Mouse (Mus musculus): ENCODE measurements around the gene Isyna1. TPM values are rescaled to one million over a fixed set of nuclear protein-coding genes. Genes with fewer than 3 reads are reported as not detected.

Gene Isyna1
- polyA plus RNA-seq, 1 experiment: 92.4 TPM

GRCm38 (mm10) chr8:70598283-70598682 is 4.1 kb downstream of the Isyna1 start:
- H3K27me3 ChIP-seq (ENCODE audit: control insufficient read depth, insufficient read depth, low read length): no peaks in the 10 kb centered on the region
- H3K4me1 ChIP-seq (ENCODE audit: control insufficient read depth, insufficient read depth, insufficient read length, low read length): peaks cover 13% of the 10 kb centered on the region
- TF ChIP-seq CTCF (IDR thresholded peaks at IDR 0.05; ENCODE audit: extremely low read depth, insufficient read length, insufficient replicate concordance, low read depth, low read length) (peak; percentile 50; the same call in 1 of the 2 replicates), POLR2A (IDR thresholded peaks at IDR 0.05; ENCODE audit: low read depth, low read length) (no peak)
- peaks cover 16% of the 10 kb centered on the region; the same call in 1 of the 2 replicates for H3K36me3 ChIP-seq (ENCODE audit: control insufficient read depth, insufficient read depth, low read length)
- 45% methylated on average over 29 of the region's 29 CpGs for WGBS
- H3K4me3 ChIP-seq (ENCODE audit: low read depth, low read length): no peak overlapping the region; the same call in 1 of the 2 replicates
- no peak overlapping the region for H3K27ac ChIP-seq (ENCODE audit: insufficient read depth, low read depth, low read length)

GRCm38 (mm10) chr8:70598722-70599121 is 4.5 kb downstream of the Isyna1 start:
- H3K27ac ChIP-seq (ENCODE audit: insufficient read depth, low read depth, low read length): no peak overlapping the region
- TF ChIP-seq CTCF (IDR thresholded peaks at IDR 0.05; ENCODE audit: extremely low read depth, insufficient read length, insufficient replicate concordance, low read depth, low read length): no peak

GRCm38 (mm10) chr8:70599507-70600290 is 5.5 kb downstream of the Isyna1 start:
- no peaks in the 10 kb centered on the region for H3K27me3 ChIP-seq (ENCODE audit: control insufficient read depth, insufficient read depth, low read length)
- WGBS: 89% methylated on average over 12 of the region's 12 CpGs
- TF ChIP-seq CTCF (IDR thresholded peaks at IDR 0.05; ENCODE audit: extremely low read depth, insufficient read length, insufficient replicate concordance, low read depth, low read length) (no peak), POLR2A (IDR thresholded peaks at IDR 0.05; ENCODE audit: low read depth, low read length) (no peak)
- H3K4me1 ChIP-seq (ENCODE audit: control insufficient read depth, insufficient read depth, insufficient read length, low read length): peaks cover 13% of the 10 kb centered on the region
- H3K4me3 ChIP-seq (ENCODE audit: low read depth, low read length): no peak overlapping the region
- H3K27ac ChIP-seq (ENCODE audit: insufficient read depth, low read depth, low read length): no peak overlapping the region
- H3K36me3 ChIP-seq (ENCODE audit: control insufficient read depth, insufficient read depth, low read length): peaks cover 16% of the 10 kb centered on the region; the same call in 1 of the 2 replicates

More at GRCm38 (mm10) chr8:70598722-70599121, 4.5 kb downstream of the Isyna1 start:
- Histone ChIP-seq H3K4me3 (ENCODE audit: low read depth, low read length) (no peak overlapping the region), H3K27me3 (ENCODE audit: control insufficient read depth, insufficient read depth, low read length) (no peaks in the 10 kb centered on the region), H3K36me3 (ENCODE audit: control insufficient read depth, insufficient read depth, low read length) (peaks cover 16% of the 10 kb centered on the region; the same call in 1 of the 2 replicates), H3K4me1 (ENCODE audit: control insufficient read depth, insufficient read depth, insufficient read length, low read length) (peaks cover 13% of the 10 kb centered on the region)
- WGBS: 63% methylated on average over 10 of the region's 10 CpGs

GRCm38 (mm10) chr8:70600473-70601270 is 6.5 kb downstream of the Isyna1 start:
- peaks cover 6% of the 10 kb centered on the region for H3K4me1 ChIP-seq (ENCODE audit: control insufficient read depth, insufficient read depth, insufficient read length, low read length)
- H3K27ac ChIP-seq (ENCODE audit: insufficient read depth, low read depth, low read length): peak overlapping the region; percentile 6; the same call in 1 of the 2 replicates
- TF ChIP-seq POLR2A (IDR thresholded peaks at IDR 0.05; ENCODE audit: low read depth, low read length) (no peak), CTCF (IDR thresholded peaks at IDR 0.05; ENCODE audit: extremely low read depth, insufficient read length, insufficient replicate concordance, low read depth, low read length) (no peak)
- peaks cover 16% of the 10 kb centered on the region; the same call in 1 of the 2 replicates for H3K36me3 ChIP-seq (ENCODE audit: control insufficient read depth, insufficient read depth, low read length)
- no peak overlapping the region for H3K4me3 ChIP-seq (ENCODE audit: low read depth, low read length)
- no peaks in the 10 kb centered on the region for H3K27me3 ChIP-seq (ENCODE audit: control insufficient read depth, insufficient read depth, low read length)
- 55% methylated on average over 10 of the region's 10 CpGs for WGBS

GRCm38 (mm10) chr8:70601271-70601649 is 7.1 kb downstream of the Isyna1 start:
- no peak for TF ChIP-seq POLR2A (IDR thresholded peaks at IDR 0.05; ENCODE audit: low read depth, low read length)
- no peak for TF ChIP-seq CTCF (IDR thresholded peaks at IDR 0.05; ENCODE audit: extremely low read depth, insufficient read length, insufficient replicate concordance, low read depth, low read length)
- H3K4me3 ChIP-seq (ENCODE audit: low read depth, low read length): 0 out of 2 replicates have a peak overlapping the region, but pooled peaks have one; percentile 14
- H3K4me1 ChIP-seq (ENCODE audit: control insufficient read depth, insufficient read depth, insufficient read length, low read length): peaks cover 6% of the 10 kb centered on the region
- H3K36me3 ChIP-seq (ENCODE audit: control insufficient read depth, insufficient read depth, low read length): peaks cover 12% of the 10 kb centered on the region; the same call in 1 of the 2 replicates
- 16% methylated on average over 26 of the region's 26 CpGs for WGBS
- no peak overlapping the region for H3K27ac ChIP-seq (ENCODE audit: insufficient read depth, low read depth, low read length)
- H3K27me3 ChIP-seq (ENCODE audit: control insufficient read depth, insufficient read depth, low read length): no peaks in the 10 kb centered on the region

GRCm38 (mm10) chr8:70602139-70602811 is 8.1 kb downstream of the Isyna1 start:
- Histone ChIP-seq H3K4me1 (ENCODE audit: control insufficient read depth, insufficient read depth, insufficient read length, low read length) (peaks cover 10% of the 10 kb centered on the region), H3K36me3 (ENCODE audit: control insufficient read depth, insufficient read depth, low read length) (peaks cover 7% of the 10 kb centered on the region; the same call in 1 of the 2 replicates), H3K27ac (ENCODE audit: insufficient read depth, low read depth, low read length) (no peak overlapping the region), H3K4me3 (ENCODE audit: low read depth, low read length) (no peak overlapping the region), H3K27me3 (ENCODE audit: control insufficient read depth, insufficient read depth, low read length) (no peaks in the 10 kb centered on the region)
- 93% methylated on average over 13 of the region's 13 CpGs for WGBS
- TF ChIP-seq CTCF (IDR thresholded peaks at IDR 0.05; ENCODE audit: extremely low read depth, insufficient read length, insufficient replicate concordance, low read depth, low read length) (no peak), POLR2A (IDR thresholded peaks at IDR 0.05; ENCODE audit: low read depth, low read length) (no peak)
